Mouse (Mus musculus): ENCODE measurements around the gene Cdc42se2. TPM values are rescaled to one million over a fixed set of nuclear protein-coding genes. Genes with fewer than 3 reads are reported as not detected.

Cdc42se2 gene
- polyA plus RNA-seq, 1 experiment from 2014 or later = 144 TPM

- Histone ChIP-seq H3K4me1 (peaks cover 19% of the 10 kb centered on the region), H3K27ac (replicated peaks) (no peak overlapping the region), H3K4me3 (no peak overlapping the region), H3K27me3 (replicated peaks; ENCODE audit: low read depth, poor library complexity, severe bottlenecking) (no peaks in the 10 kb centered on the region), H3K9me3 (no peaks in the 10 kb centered on the region), H3K36me3 (replicated peaks) (no peaks in the 10 kb centered on the region)
- WGBS = 88% methylated on average over 5 of the region's 5 CpGs
- DNase-seq (ENCODE audit: low spot score) = no peak
These were observed 17.6 kb downstream of the Cdc42se2 start for GRCm38 (mm10) chr11:54769843-54770242.

- no peak overlapping the region for H3K27ac ChIP-seq (replicated peaks)
- H3K4me1 ChIP-seq = peaks cover 14% of the 10 kb centered on the region
- no peaks in the 10 kb centered on the region for H3K36me3 ChIP-seq (replicated peaks)
- H3K9me3 ChIP-seq = no peaks in the 10 kb centered on the region
- no peaks in the 10 kb centered on the region for H3K27me3 ChIP-seq (replicated peaks; ENCODE audit: low read depth, poor library complexity, severe bottlenecking)
- no peak overlapping the region for H3K4me3 ChIP-seq
- 88% methylated on average over 3 of the region's 3 CpGs for WGBS
- no peak for DNase-seq (ENCODE audit: low spot score)
These were observed 19.3 kb downstream of the Cdc42se2 start for GRCm38 (mm10) chr11:54768116-54768690.

GRCm38 (mm10) chr11:54764759-54765158 is 22.7 kb downstream of the Cdc42se2 start:
- Histone ChIP-seq H3K36me3 (replicated peaks) (no peaks in the 10 kb centered on the region), H3K27me3 (replicated peaks; ENCODE audit: low read depth, poor library complexity, severe bottlenecking) (no peaks in the 10 kb centered on the region), H3K27ac (replicated peaks) (no peak overlapping the region), H3K9me3 (no peaks in the 10 kb centered on the region), H3K4me1 (peaks cover 13% of the 10 kb centered on the region), H3K4me3 (no peak overlapping the region)
- WGBS = 94% methylated on average over 1 of the region's 1 CpGs
- no peak for DNase-seq (ENCODE audit: low spot score)

- no peak for DNase-seq (ENCODE audit: low spot score)
- H3K4me3 ChIP-seq = no peak overlapping the region
- H3K4me1 ChIP-seq = peaks cover 7% of the 10 kb centered on the region; the same call in 1 of the 2 replicates
- no peaks in the 10 kb centered on the region for H3K36me3 ChIP-seq (replicated peaks)
- H3K9me3 ChIP-seq = no peaks in the 10 kb centered on the region
- no peaks in the 10 kb centered on the region for H3K27me3 ChIP-seq (replicated peaks; ENCODE audit: low read depth, poor library complexity, severe bottlenecking)
- no peak overlapping the region for H3K27ac ChIP-seq (replicated peaks)
- 77% methylated on average over 3 of the region's 3 CpGs for WGBS
These were observed 23.4 kb downstream of the Cdc42se2 start for GRCm38 (mm10) chr11:54764026-54764425.

GRCm38 (mm10) chr11:54762735-54763134 is 24.7 kb downstream of the Cdc42se2 start:
- no peaks in the 10 kb centered on the region for H3K4me1 ChIP-seq
- no peak for DNase-seq (ENCODE audit: low spot score)
- no peak overlapping the region for H3K4me3 ChIP-seq
- H3K27ac ChIP-seq (replicated peaks) = no peak overlapping the region
- WGBS = 92% methylated on average over 5 of the region's 5 CpGs
- H3K9me3 ChIP-seq = no peaks in the 10 kb centered on the region
- no peaks in the 10 kb centered on the region for H3K36me3 ChIP-seq (replicated peaks)
- H3K27me3 ChIP-seq (replicated peaks; ENCODE audit: low read depth, poor library complexity, severe bottlenecking) = no peaks in the 10 kb centered on the region

GRCm38 (mm10) chr11:54757993-54758392 is 29.5 kb downstream of the Cdc42se2 start:
- Histone ChIP-seq H3K9me3 (no peaks in the 10 kb centered on the region), H3K27me3 (replicated peaks; ENCODE audit: low read depth, poor library complexity, severe bottlenecking) (no peaks in the 10 kb centered on the region), H3K36me3 (replicated peaks) (peaks cover 34% of the 10 kb centered on the region), H3K4me3 (no peak overlapping the region), H3K27ac (replicated peaks) (no peak overlapping the region), H3K4me1 (0 out of 2 replicates have a peak, but pooled peaks cover 4% of the 10 kb centered on the region)
- WGBS = 74% methylated on average over 1 of the region's 1 CpGs
- no peak for DNase-seq (ENCODE audit: low spot score)

GRCm38 (mm10) chr11:54755148-54755664 is 32.3 kb downstream of the Cdc42se2 start:
- Histone ChIP-seq H3K27ac (replicated peaks) (peak overlapping the region; percentile 35; the same call in 1 of the 2 replicates), H3K4me3 (no peak overlapping the region), H3K4me1 (0 out of 2 replicates have a peak, but pooled peaks cover 4% of the 10 kb centered on the region), H3K9me3 (no peaks in the 10 kb centered on the region), H3K27me3 (replicated peaks; ENCODE audit: low read depth, poor library complexity, severe bottlenecking) (no peaks in the 10 kb centered on the region), H3K36me3 (replicated peaks) (peaks cover 61% of the 10 kb centered on the region)
- WGBS = 90% methylated on average over 5 of the region's 5 CpGs
- DNase-seq (ENCODE audit: low spot score) = no peak

- no peak for DNase-seq (ENCODE audit: low spot score)
- peaks cover 68% of the 10 kb centered on the region for H3K36me3 ChIP-seq (replicated peaks)
- H3K9me3 ChIP-seq = no peaks in the 10 kb centered on the region
- no peaks in the 10 kb centered on the region for H3K27me3 ChIP-seq (replicated peaks; ENCODE audit: low read depth, poor library complexity, severe bottlenecking)
- H3K4me1 ChIP-seq = 0 out of 2 replicates have a peak, but pooled peaks cover 4% of the 10 kb centered on the region
- 0 out of 2 replicates have a peak overlapping the region, but pooled peaks have one; percentile 12 for H3K27ac ChIP-seq (replicated peaks)
- 83% methylated on average over 10 of the region's 10 CpGs for WGBS
- H3K4me3 ChIP-seq = no peak overlapping the region
These were observed 33.0 kb downstream of the Cdc42se2 start for GRCm38 (mm10) chr11:54754301-54755147.

GRCm38 (mm10) chr11:54751502-54751901 is 36.0 kb downstream of the Cdc42se2 start:
- H3K27me3 ChIP-seq (replicated peaks; ENCODE audit: low read depth, poor library complexity, severe bottlenecking) = no peaks in the 10 kb centered on the region
- peaks cover 97% of the 10 kb centered on the region for H3K36me3 ChIP-seq (replicated peaks)
- WGBS = 81% methylated on average over 4 of the region's 4 CpGs
- DNase-seq (ENCODE audit: low spot score) = no peak
- no peaks in the 10 kb centered on the region for H3K9me3 ChIP-seq
- H3K4me3 ChIP-seq = no peak overlapping the region
- H3K27ac ChIP-seq (replicated peaks) = no peak overlapping the region
- H3K4me1 ChIP-seq = 0 out of 2 replicates have a peak, but pooled peaks cover 4% of the 10 kb centered on the region

- no peak for DNase-seq (ENCODE audit: low spot score)
- H3K4me1 ChIP-seq = no peaks in the 10 kb centered on the region
- H3K36me3 ChIP-seq (replicated peaks) = peaks cover 88% of the 10 kb centered on the region
- H3K4me3 ChIP-seq = no peak overlapping the region
- H3K27me3 ChIP-seq (replicated peaks; ENCODE audit: low read depth, poor library complexity, severe bottlenecking) = no peaks in the 10 kb centered on the region
- H3K9me3 ChIP-seq = no peaks in the 10 kb centered on the region
- no peak overlapping the region for H3K27ac ChIP-seq (replicated peaks)
These were observed 38.6 kb downstream of the Cdc42se2 start for GRCm38 (mm10) chr11:54748891-54749290.

GRCm38 (mm10) chr11:54744231-54744630 is 43.2 kb downstream of the Cdc42se2 start:
- H3K27ac ChIP-seq (replicated peaks) = no peak overlapping the region
- WGBS = 80% methylated on average over 1 of the region's 1 CpGs
- peaks cover 78% of the 10 kb centered on the region for H3K36me3 ChIP-seq (replicated peaks)

GRCm38 (mm10) chr11:54741330-54741729 is 46.1 kb downstream of the Cdc42se2 start:
- WGBS = 92% methylated on average over 2 of the region's 2 CpGs
- Histone ChIP-seq H3K4me3 (no peak overlapping the region), H3K27ac (replicated peaks) (no peak overlapping the region), H3K9me3 (no peaks in the 10 kb centered on the region), H3K27me3 (replicated peaks; ENCODE audit: low read depth, poor library complexity, severe bottlenecking) (no peaks in the 10 kb centered on the region), H3K36me3 (replicated peaks) (peaks cover 73% of the 10 kb centered on the region), H3K4me1 (no peaks in the 10 kb centered on the region)
- no peak for DNase-seq (ENCODE audit: low spot score)

More at GRCm38 (mm10) chr11:54744231-54744630, 43.2 kb downstream of the Cdc42se2 start:
- Histone ChIP-seq H3K9me3 (no peaks in the 10 kb centered on the region), H3K27me3 (replicated peaks; ENCODE audit: low read depth, poor library complexity, severe bottlenecking) (no peaks in the 10 kb centered on the region), H3K4me1 (no peaks in the 10 kb centered on the region), H3K4me3 (no peak overlapping the region)
- no peak for DNase-seq (ENCODE audit: low spot score)

All from embryonic facial prominence, embryonic 10.5 days (tissue).